Comparison of ENCODE assay signal across 1 mouse cellular context in the genomic region with DNA sequence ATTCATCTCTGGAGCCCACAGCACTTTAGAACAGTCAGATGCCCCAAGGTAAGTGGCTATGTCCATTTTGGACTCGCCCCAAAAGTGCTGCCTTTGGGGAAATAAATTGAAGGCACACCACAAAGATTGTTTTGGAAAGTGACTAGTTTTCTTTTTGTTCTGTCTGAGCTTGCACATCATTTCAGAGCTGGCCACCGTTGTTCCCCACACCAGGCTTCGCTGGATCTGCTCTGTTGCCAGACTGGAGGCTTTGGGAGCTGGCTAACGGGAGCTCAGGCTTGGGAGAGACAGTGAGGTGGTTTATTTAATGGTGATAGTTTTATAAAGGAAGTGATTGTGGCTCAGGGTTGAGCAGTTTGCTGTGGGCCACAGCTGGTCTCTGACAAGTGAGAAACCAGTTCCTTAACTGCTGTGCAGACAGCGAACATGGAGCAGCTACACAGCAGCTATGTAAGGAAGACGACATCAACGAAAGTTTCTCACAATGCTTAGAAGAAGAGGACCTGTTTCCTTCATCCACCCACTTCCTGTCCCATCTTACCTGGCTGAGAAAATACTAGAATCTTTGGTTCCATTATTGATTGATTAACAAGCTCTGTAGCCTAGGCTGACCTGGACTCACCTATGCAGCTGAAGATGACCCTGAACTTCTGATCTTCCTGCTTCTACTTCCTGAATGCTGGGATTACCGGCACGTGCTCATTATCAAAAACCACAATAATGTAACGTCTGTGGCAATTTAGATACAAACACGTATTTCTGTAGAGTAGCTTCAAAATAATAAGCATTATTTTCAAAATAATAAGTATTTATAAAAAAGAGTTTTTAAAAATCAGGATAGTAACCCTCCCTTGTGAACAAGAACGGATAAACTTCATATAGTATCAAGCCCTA.
TF ChIP-seq lines count a peak whose summit lies in the region.

No protein-coding gene starts in this region.

TF ChIP-seq in MEL, 35 proteins besides CTCF, POLR2A, EP300 and RAD21 (continued from another document):
- TF ChIP-seq RCOR1 (IDR thresholded peaks at IDR 0.05; ENCODE audit: low read depth, low read length): no peak
- no peak for TF ChIP-seq SIN3A (IDR thresholded peaks at IDR 0.05; ENCODE audit: low read length)
- no peak for TF ChIP-seq JUND (IDR thresholded peaks at IDR 0.05; ENCODE audit: low read depth, low read length)
